Mouse (Mus musculus) B cell, adult 2 months (primary cell): Measurements from ENCODE around the gene Fgd3.

Experiments used
- DNase-seq, 2 experiments: peaks; one replicate each; pipeline ENCODE4 v3.0.0; 2022

The Fgd3 gene

GRCm38 (mm10) chr13:49320040-49320439 lies at the start of gene Fgd3:
Gene Fgd3, minus strand, starts transcription at chr13:49320311.
- DNase-seq = no peak

DNA sequence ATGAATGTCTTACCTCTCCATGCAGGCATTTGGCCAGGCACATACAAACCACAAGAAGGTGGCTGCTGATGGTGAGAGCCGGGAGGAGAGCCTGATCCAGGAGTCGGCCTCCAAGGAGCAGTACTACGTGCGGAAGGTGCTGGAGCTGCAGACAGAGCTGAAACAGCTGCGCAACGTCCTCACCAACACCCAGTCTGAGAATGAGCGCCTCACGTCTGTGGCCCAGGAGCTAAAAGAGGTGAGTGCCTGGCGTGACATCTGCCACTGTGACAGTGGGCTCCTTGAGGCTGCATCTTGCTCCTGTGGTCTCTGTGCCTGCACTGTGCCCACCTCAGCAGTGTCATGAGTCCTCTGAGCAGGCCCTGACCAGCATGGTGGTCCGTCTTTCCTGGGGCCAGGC lies 49.3 kb upstream of the Fgd3 start:
- no peak for DNase-seq

DNA sequence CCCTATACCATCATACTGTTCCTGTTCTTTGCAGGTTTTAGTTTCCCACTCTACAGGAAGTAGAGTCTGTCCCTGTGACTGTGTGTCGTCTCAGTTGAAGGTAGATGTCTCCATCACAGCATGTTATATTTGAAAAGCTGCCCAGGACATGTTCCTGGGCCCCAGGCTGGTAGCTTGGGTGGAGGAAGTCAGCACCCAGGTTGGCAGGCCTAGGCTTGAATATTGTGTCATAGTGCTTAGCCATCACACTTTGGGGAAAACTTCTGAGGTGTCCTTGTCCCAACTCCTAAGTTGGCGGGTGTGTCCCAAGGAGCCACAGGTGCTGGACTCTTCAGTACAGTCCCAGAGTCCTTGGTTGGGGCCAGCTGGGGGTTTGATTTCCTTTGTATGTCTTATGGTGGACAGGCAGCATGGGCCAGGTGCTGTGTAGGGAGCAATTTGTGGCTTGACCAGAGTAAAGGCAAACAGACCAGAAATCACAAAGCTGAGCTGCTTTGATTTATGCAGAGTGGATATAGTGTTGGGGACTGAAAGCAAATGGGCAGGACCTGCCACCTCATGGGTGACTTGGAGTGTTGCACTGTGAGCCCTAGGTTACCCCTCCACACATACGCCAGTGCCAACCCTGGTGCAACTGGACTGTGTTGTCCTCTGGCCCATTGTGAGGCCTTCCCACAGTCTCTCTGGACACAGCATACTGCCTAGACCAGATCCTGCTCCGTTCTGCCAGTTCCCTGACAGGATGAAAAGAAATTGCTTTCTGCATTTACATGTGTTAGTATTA lies 47.7 kb upstream of the Fgd3 start:
- no peak for DNase-seq

GRCm38 (mm10) chr13:49364716-49365115 lies 44.6 kb upstream of the Fgd3 start:
- no peak for DNase-seq

DNA sequence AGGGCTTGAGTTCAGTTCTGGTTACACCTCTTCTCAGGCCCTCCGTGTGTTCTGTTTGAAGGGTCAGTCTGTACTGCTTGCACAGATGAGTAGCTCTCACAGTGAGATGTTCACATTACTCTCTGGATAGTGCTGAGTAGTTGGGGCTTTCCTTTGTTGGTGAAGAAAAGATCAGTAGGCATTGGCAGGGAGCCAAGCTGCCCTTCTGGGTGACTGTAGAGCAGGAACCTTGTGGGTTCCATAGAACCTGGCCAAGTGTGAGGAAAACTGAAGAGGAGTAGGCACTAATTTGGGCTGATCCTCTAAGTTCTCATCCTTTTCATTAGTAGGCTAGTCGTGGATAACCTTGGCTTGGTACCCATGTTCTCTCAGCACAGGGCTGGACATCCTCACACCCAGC lies 42.7 kb upstream of the Fgd3 start:
- DNase-seq = no peak

DNA sequence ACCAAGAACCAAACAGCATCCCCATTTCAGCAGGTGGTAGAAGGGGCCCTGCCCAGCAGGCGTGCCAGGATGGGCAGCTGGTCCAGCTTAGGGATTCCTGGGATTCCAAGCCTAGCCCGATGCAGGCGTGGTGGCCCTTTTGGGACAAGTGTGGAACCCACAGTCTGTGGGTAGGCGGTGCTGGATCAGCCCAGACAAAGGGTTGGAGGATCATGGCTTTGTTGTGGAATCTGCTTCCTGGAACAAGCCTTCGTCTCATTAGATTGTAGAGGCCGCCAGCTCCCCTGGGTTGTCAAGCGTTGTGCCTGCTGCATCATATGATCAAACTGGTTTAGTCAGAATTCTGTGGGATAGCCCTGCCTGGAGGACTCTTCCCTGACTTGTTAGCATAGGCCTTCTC lies 42.3 kb upstream of the Fgd3 start:
- DNase-seq = no peak

- DNase-seq = no peak
Observed at GRCm38 (mm10) chr13:49360906-49361406, 40.8 kb upstream of the Fgd3 start.

DNA sequence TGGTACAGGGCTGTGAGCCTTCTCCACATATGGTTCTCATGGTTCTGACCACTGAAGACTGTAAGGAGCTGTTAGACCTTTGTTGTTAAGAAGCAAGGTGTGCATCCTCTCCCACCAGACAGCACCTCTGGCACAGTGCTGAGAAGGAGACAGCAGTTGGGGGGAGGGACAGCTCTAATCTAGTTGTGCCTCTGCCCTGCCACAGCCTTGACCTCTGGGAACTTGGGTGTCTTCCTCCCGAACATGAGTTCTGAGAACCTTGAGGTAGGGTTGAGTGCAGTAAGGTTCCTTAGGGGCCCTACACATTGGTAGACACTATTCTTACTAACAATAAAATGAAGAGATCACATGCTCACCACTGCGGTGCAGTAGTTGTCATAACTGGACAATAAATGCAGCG lies 38.1 kb upstream of the Fgd3 start:
- DNase-seq = no peak

- no peak for DNase-seq
Observed at GRCm38 (mm10) chr13:49357367-49358026, 37.4 kb upstream of the Fgd3 start.

GRCm38 (mm10) chr13:49356090-49356489 lies 36.0 kb upstream of the Fgd3 start:
- no peak for DNase-seq

- DNase-seq = no peak
Observed at GRCm38 (mm10) chr13:49355461-49356061, 35.5 kb upstream of the Fgd3 start.

GRCm38 (mm10) chr13:49353991-49354507 lies 33.9 kb upstream of the Fgd3 start:
- no peak for DNase-seq

- DNase-seq = no peak
Observed at GRCm38 (mm10) chr13:49353422-49353821, 33.3 kb upstream of the Fgd3 start.

- no peak for DNase-seq
Observed at GRCm38 (mm10) chr13:49352581-49353159, 32.6 kb upstream of the Fgd3 start.

GRCm38 (mm10) chr13:49349836-49350505 lies 29.9 kb upstream of the Fgd3 start:
- DNase-seq = no peak

DNA sequence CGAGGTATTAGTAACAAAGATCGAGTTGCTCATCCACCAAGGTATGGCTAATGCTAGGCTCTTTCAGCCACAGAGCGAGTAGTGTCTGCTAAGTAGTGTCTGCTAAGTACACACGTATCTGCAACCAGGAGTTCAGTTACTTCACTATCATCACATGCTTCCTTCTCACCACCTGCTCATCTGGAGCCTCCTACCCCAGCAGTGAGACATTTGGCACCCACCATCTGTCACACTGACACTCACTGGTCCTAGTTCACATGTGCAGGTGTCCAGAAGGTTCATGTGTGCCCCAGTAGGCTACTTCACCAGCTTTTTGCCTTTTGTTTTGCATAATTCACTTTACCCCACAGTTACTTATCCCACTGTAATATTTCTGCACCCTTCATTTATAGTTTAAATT lies 29.2 kb upstream of the Fgd3 start:
- DNase-seq = no peak

DNA sequence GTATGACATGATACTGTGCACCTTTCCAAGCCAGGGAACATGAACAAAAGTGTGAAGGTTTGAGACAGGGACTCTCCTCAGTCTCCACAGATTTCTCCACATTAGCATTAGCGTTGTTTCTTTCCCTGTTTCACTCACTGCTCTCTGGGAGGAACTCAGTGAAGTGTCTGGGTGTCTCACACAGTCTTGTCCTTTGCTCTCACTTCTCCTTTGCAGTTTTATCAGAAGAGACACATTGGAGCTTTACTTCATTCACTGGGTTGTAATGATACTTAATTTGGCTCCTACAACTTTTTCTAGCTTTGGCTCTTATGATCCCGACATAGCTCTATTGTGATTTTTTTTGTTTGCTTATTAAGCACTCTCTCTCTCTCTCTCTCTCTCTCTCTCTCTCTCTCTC lies 28.4 kb upstream of the Fgd3 start:
- no peak for DNase-seq

DNA sequence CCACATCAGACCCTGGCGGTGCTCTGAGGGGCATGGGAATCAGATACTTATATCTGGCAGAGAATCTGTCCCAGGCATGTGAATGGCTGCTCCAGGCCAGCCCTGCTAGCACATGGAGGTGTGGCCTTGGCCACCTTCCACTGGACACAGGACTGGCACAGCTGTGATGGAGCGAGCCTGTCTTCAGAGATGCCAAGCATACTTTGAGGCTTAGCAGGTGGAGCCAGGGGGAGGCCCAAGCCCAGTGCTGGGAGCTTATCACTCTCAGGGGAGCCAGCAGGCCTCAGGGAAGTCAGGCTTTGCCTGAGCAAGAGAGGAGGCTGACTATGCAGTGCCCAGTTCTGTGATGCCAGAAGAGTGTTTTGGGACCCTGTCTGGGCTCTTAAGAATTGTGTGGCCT lies 25.4 kb upstream of the Fgd3 start:
- no peak for DNase-seq

GRCm38 (mm10) chr13:49344567-49344966 lies 24.5 kb upstream of the Fgd3 start:
- DNase-seq = no peak

GRCm38 (mm10) chr13:49342723-49343100 lies 22.6 kb upstream of the Fgd3 start:
- no peak for DNase-seq

DNA sequence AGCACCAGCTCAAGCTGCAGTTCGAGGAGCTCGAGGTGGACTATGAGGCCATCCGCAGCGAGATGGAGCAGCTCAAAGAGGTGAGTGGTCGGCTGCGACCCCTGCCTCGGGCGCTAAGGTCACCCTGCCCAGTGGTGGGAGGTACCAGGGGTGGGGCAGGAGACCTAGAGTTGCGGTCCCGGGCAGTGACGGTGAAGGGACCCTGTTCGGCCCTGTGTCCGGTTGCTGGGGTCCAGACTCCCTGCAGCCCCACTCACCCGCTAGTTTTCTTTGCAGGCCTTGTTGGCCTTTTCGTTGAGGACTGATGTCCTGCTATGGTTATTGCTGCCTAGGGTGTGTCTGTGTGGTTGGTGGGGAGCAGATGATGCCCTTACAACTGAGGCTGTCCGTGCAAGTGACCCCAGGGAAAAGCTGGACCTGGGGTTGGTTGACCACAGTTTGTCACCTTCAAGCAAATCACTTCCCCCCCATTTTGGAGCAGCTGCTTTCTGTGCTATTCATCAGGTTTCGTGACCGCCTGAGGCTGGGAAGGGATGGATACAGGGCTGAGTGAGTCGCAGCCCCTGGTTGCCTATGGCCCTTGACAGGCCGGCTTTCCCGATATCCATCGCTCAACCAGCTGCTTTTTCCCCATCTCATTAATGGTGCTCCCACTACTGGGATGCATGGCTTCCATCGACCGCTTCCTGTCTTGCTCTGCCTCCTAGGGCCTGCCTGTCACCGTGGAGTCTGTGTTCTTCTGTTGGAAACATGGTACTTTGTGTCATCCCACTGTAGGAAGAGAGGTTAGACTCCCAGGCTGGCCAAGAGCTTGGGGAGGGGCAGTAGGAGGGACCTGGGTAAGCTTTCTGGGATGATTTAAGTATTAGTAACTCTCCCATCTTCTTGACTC lies 22.0 kb upstream of the Fgd3 start:
- DNase-seq = no peak
